Mouse (Mus musculus): ENCODE results near the gene Slc36a4. TPM values are rescaled to one million over a fixed set of nuclear protein-coding genes. Genes with fewer than 3 reads are reported as not detected.

The Slc36a4 gene
- 28.6 and 29.8 TPM in 2 replicates for polyA plus RNA-seq (2015; fragmentation: Nextera tagmentation; extraction: Ambion mirVana)

DNA sequence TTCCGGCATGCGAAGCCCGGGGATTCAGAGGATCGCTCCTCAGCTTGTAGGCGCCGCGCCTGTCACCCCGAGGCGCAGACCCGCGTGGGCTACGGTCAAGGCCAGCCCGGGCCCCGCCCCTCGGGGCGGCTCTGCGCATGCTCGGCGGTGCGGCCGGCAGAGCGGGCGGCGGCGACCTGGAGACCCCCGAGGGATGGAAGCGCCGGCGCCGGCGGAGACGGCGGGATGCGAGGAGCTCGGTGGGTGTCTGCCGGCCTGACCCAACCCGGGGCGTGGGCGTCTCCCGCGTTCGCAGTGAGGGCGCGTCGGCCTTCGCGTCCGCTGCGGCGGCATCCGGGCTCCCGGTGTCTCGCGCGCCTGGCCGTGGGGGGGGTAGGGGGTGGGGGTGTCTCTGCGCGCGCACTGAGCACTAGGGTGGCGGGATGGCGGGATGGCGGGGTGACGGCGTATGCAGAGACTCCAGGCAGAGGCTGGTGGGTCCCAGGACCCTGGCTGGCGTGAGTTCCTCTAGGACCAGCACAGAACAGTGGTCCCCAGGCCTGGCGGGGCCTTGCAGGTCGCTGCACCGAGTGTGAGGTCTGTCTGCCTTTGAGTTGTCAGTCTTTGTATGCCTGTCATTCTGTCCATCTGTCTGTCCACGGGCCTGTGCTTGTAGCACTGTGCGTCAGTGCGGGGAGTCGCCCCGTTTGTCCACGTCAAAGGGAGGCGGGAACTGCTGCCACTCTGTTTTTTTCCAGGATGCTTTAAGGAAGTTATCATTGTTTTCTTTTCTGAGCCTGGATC, at the start of gene Slc36a4:
Gene Slc36a4 (plus strand): TSS at position 140 of the 783 bp plus-strand sequence.
- Histone ChIP-seq H3K4me1 (peaks cover 38% of the 10 kb centered on the region), H3K9me3 (no peaks in the 10 kb centered on the region), H3K27me3 (no peaks in the 10 kb centered on the region), H3K4me3 (peak within 1 kb of the TSS; percentile 76), H3K4me2 (replicated peaks) (peak within 1 kb of the TSS; percentile 51), H3K9ac (replicated peaks) (peak within 1 kb of the TSS; percentile 82), H3K27ac (replicated peaks) (peak within 1 kb of the TSS; percentile 89), H3K36me3 (no peaks in the 10 kb centered on the region)
- under 1% methylated on average over 65 of the region's 75 CpGs for WGBS
- ATAC-seq (replicated peaks): peak; percentile 92

- H3K9me3 ChIP-seq: no peaks in the 10 kb centered on the region
- no peak for ATAC-seq (replicated peaks)
- H3K4me2 ChIP-seq (replicated peaks): no peak overlapping the region
- 82% methylated on average over 7 of the region's 7 CpGs for WGBS
- H3K4me1 ChIP-seq: no peaks in the 10 kb centered on the region
- no peaks in the 10 kb centered on the region for H3K36me3 ChIP-seq
- H3K9ac ChIP-seq (replicated peaks): no peak overlapping the region
- no peak overlapping the region for H3K27ac ChIP-seq (replicated peaks)
- no peaks in the 10 kb centered on the region for H3K27me3 ChIP-seq
- H3K4me3 ChIP-seq: no peak overlapping the region
Measured at GRCm38 (mm10) chr9:15664606-15665005, 44.9 kb upstream of the Slc36a4 start.

GRCm38 (mm10) chr9:15669452-15669851, 40.1 kb upstream of the Slc36a4 start:
- no peak for ATAC-seq (replicated peaks)
- Histone ChIP-seq H3K4me3 (no peak overlapping the region), H3K4me1 (no peaks in the 10 kb centered on the region), H3K4me2 (replicated peaks) (no peak overlapping the region), H3K9ac (replicated peaks) (no peak overlapping the region), H3K27me3 (no peaks in the 10 kb centered on the region), H3K9me3 (no peaks in the 10 kb centered on the region), H3K27ac (replicated peaks) (no peak overlapping the region), H3K36me3 (no peaks in the 10 kb centered on the region)
- WGBS: 82% methylated on average over 3 of the region's 3 CpGs

GRCm38 (mm10) chr9:15670002-15670527, 39.5 kb upstream of the Slc36a4 start:
- ATAC-seq (replicated peaks): no peak
- Histone ChIP-seq H3K27ac (replicated peaks) (no peak overlapping the region), H3K4me2 (replicated peaks) (no peak overlapping the region), H3K27me3 (no peaks in the 10 kb centered on the region), H3K9me3 (no peaks in the 10 kb centered on the region), H3K4me1 (no peaks in the 10 kb centered on the region), H3K9ac (replicated peaks) (no peak overlapping the region), H3K4me3 (no peak overlapping the region), H3K36me3 (no peaks in the 10 kb centered on the region)
- 62% methylated on average over 5 of the region's 5 CpGs for WGBS

DNA sequence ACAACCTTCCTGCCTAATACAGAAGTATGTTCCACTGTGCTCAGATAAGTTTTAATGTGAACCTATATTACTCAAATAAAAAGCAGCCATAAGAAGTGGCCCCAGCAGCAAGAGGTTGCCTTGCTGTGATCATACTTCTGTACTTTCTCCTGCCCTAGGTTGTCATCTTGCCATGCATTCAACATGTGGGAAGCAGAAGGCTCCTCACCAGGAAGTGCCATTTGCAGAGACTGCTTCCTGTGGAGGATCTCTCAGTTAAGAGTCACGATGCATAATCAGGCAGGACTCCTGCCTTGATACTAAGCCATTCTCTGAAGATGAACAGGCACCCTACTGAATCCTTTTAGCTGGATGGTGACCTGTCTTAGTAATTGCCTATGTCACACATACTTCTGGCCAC, 37.3 kb upstream of the Slc36a4 start:
- H3K27ac ChIP-seq (replicated peaks): no peak overlapping the region
- H3K36me3 ChIP-seq: no peaks in the 10 kb centered on the region
- H3K9ac ChIP-seq (replicated peaks): no peak overlapping the region
- no peak overlapping the region for H3K4me2 ChIP-seq (replicated peaks)
- H3K4me3 ChIP-seq: no peak overlapping the region
- no peaks in the 10 kb centered on the region for H3K4me1 ChIP-seq
- WGBS: 54% methylated on average over 1 of the region's 1 CpGs
- no peak for ATAC-seq (replicated peaks)
- H3K9me3 ChIP-seq: no peaks in the 10 kb centered on the region
- H3K27me3 ChIP-seq: no peaks in the 10 kb centered on the region

DNA sequence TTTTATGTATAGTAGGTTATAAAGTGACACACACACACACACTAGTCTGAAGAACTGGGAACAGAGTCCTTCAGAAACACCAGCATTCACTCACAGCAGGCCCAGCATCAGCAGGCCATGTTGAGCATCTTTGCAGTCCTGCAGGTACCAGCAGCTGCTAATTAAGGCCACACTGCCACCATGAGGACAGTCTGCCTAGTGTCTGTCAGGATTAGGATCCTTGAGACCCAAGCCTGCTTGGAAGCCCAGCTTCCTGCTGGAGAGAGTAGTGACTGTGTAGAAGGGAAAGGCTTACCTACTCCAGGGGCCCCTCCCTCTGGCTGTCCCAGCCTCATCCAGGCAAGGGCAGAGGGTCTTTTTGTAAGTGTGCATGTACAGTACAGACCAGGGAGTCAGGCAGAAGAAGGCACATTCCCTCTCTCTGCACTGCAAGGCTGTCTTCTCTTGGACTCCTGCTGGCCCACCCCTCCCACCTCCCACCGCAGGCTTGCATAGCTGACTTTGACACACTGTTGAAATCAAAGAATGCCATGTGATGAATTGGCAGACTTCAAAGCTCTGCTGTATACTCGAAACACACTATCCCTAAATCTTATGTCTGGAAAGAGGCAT, 27.6 kb upstream of the Slc36a4 start:
- 38% methylated on average over 2 of the region's 2 CpGs for WGBS
- ATAC-seq (replicated peaks): peak; percentile 90
- no peak overlapping the region for H3K9ac ChIP-seq (replicated peaks)
- no peaks in the 10 kb centered on the region for H3K27me3 ChIP-seq
- H3K4me2 ChIP-seq (replicated peaks): no peak overlapping the region
- no peak overlapping the region for H3K4me3 ChIP-seq
- H3K9me3 ChIP-seq: no peaks in the 10 kb centered on the region
- H3K36me3 ChIP-seq: no peaks in the 10 kb centered on the region
- H3K4me1 ChIP-seq: no peaks in the 10 kb centered on the region
- H3K27ac ChIP-seq (replicated peaks): no peak overlapping the region

GRCm38 (mm10) chr9:15685215-15685614, 24.3 kb upstream of the Slc36a4 start:
- Histone ChIP-seq H3K9me3 (no peaks in the 10 kb centered on the region), H3K27ac (replicated peaks) (no peak overlapping the region), H3K4me3 (no peak overlapping the region), H3K4me1 (no peaks in the 10 kb centered on the region), H3K36me3 (no peaks in the 10 kb centered on the region), H3K4me2 (replicated peaks) (no peak overlapping the region), H3K9ac (replicated peaks) (no peak overlapping the region), H3K27me3 (no peaks in the 10 kb centered on the region)
- ATAC-seq (replicated peaks): peak; percentile 78
- WGBS: 15% methylated on average over 4 of the region's 4 CpGs

GRCm38 (mm10) chr9:15687358-15687757, 22.2 kb upstream of the Slc36a4 start:
- no peaks in the 10 kb centered on the region for H3K9me3 ChIP-seq
- H3K9ac ChIP-seq (replicated peaks): no peak overlapping the region
- no peak for ATAC-seq (replicated peaks)
- 91% methylated on average over 5 of the region's 5 CpGs for WGBS
- H3K4me1 ChIP-seq: no peaks in the 10 kb centered on the region
- no peak overlapping the region for H3K4me3 ChIP-seq
- H3K36me3 ChIP-seq: no peaks in the 10 kb centered on the region
- H3K27me3 ChIP-seq: no peaks in the 10 kb centered on the region
- H3K4me2 ChIP-seq (replicated peaks): no peak overlapping the region
- H3K27ac ChIP-seq (replicated peaks): no peak overlapping the region

DNA sequence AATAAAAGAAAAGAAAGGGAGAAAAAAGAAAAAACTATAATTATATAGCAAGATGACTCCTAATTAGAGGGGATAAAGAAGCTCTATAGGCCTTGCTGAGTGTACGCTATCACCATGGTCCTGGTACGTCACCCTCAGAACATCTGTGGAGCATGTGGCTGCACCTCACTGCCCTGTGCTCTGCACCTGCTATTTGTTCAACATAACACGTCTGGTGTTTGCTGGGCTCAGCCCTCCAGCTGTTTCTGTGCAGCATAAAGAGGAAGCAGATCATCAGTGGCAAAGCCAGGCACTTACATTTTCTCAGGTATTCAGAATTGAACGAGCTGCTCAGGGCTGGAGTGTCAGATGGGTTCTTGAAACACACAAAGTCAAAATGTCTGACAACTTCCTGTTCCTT, 15.7 kb upstream of the Slc36a4 start:
- Histone ChIP-seq H3K36me3 (no peaks in the 10 kb centered on the region), H3K4me3 (no peak overlapping the region), H3K27me3 (no peaks in the 10 kb centered on the region), H3K27ac (replicated peaks) (no peak overlapping the region), H3K9me3 (no peaks in the 10 kb centered on the region), H3K4me2 (replicated peaks) (no peak overlapping the region), H3K4me1 (no peaks in the 10 kb centered on the region), H3K9ac (replicated peaks) (no peak overlapping the region)
- 79% methylated on average over 4 of the region's 4 CpGs for WGBS
- no peak for ATAC-seq (replicated peaks)

GRCm38 (mm10) chr9:15694989-15695388, 14.5 kb upstream of the Slc36a4 start:
- Histone ChIP-seq H3K4me3 (no peak overlapping the region), H3K4me1 (no peaks in the 10 kb centered on the region), H3K27ac (replicated peaks) (no peak overlapping the region), H3K36me3 (no peaks in the 10 kb centered on the region), H3K4me2 (replicated peaks) (no peak overlapping the region), H3K27me3 (no peaks in the 10 kb centered on the region), H3K9ac (replicated peaks) (no peak overlapping the region), H3K9me3 (no peaks in the 10 kb centered on the region)
- ATAC-seq (replicated peaks): no peak
- 46% methylated on average over 5 of the region's 5 CpGs for WGBS

DNA sequence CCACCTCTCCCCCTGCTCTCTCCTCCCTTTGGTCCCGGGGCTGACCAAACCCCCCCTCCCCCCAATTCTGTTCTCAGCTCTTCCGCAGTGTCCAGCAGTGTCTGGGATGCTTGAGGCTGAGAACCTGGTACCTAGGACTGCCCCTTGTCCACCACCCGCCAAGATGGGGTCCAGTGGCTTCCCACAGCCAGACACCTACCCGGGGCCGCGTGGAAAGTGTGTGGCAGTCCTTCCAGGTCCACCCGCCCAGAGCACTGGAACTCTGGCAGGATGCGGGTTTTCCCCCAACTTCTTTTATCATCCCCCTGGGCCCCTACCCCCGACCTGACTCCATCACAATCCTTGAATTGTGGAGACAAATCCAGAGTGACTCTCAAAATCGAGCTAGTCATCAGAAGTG, 3.8 kb upstream of the Slc36a4 start:
- Histone ChIP-seq H3K4me2 (replicated peaks) (no peak overlapping the region), H3K4me1 (peaks cover 12% of the 10 kb centered on the region), H3K9ac (replicated peaks) (no peak overlapping the region), H3K9me3 (no peaks in the 10 kb centered on the region), H3K27me3 (no peaks in the 10 kb centered on the region), H3K36me3 (no peaks in the 10 kb centered on the region), H3K27ac (replicated peaks) (no peak overlapping the region), H3K4me3 (no peak overlapping the region)
- 76% methylated on average over 10 of the region's 10 CpGs for WGBS
- no peak for ATAC-seq (replicated peaks)

DNA sequence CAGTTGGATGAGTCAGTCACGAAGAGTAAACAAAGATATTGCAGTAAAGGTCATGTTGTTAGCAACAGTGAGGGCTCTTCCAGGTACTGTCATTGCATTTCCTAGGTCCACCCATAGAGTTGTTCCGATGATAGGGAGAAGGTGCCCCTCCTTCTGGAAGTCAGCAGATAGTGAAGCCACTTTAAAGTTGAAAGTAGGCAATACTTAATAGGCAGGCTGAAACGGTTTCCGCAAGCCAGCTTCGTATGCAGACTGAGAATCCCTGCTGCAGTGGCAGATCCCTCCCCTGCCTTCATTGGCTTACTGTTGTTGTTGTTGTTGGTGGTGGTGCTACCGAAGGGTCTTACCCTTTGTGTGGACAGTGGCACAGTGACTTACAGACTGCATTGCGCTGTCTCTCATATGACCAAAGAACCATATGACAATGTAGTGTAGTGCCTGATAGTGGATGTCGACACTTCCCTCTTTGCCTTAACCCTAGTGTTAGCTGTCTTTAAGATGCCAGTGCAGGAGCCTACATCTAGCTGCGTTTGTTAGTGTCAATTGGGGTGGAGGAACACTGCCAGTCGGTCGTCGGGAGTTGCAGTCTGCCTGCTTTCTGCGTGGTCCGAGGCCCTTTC, 449 bp upstream of the Slc36a4 start:
- no peaks in the 10 kb centered on the region for H3K36me3 ChIP-seq
- 18% methylated on average over 14 of the region's 14 CpGs for WGBS
- no peaks in the 10 kb centered on the region for H3K27me3 ChIP-seq
- peak overlapping the region; percentile 82 for H3K9ac ChIP-seq (replicated peaks)
- H3K4me2 ChIP-seq (replicated peaks): peak overlapping the region; percentile 51
- no peaks in the 10 kb centered on the region for H3K9me3 ChIP-seq
- peak overlapping the region; percentile 76 for H3K4me3 ChIP-seq
- H3K27ac ChIP-seq (replicated peaks): peak overlapping the region; percentile 89
- peak; percentile 65 for ATAC-seq (replicated peaks)
- H3K4me1 ChIP-seq: peaks cover 38% of the 10 kb centered on the region

All from forebrain, embryonic 15.5 days (tissue).